Mouse (Mus musculus): ENCODE measurements around the gene Leap2. TPM values are rescaled to one million over a fixed set of nuclear protein-coding genes. Genes with fewer than 3 reads are reported as not detected.

The Leap2 gene
- polyA plus RNA-seq, 1 experiment from 2014 or later: 0.32 TPM

DNA sequence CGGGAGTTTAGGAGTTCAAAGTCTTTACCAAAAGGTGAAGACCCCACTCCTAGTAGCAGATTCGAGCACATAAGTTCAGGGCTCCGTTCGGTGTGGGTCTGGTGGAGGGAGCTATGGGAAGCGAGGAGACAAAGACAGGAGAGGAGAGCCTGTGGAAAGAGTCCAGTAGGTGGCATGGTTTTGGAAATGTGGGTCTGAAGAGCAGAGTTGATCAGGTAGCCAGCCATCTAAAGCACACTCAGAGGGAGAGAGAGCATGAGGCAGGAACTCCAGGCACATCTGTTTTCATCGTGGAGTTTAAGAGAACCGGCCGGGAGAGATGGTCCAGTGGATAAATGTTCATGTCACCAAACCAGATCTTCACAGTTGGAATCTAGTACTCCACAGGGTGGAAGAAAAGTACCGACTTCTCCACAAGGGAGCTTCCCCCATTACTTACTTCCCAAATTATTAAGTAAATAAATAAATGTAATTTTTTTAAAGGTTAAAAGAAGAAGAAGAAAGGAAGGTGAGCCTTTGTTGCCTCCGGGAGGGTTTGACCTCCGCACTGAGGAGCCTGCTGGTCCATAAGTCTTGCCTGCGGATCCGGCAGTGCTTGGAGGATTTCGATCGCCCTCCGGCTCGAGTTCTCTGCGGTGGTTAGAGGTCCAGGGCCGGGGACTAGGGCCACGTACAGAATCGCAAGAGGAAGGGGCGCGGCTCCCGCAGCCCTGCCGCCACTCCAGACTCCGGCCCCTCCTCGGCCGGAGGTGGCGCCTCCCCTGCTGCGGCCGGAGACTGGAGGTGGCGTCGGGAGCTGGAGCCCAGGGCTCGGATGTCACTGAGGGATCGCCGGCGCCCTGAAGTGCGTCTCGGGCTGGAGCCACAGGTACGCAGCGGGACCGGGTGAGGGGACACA, 33.8 kb upstream of the Leap2 start, which contains the start of the genes Gm10447 and Shroom1:
Gm10447 (minus strand) TSS at position 637 of the 898 bp plus-strand sequence.
Shroom1 (plus strand) TSS at position 732 of the 898 bp plus-strand sequence.
- Histone ChIP-seq H3K27ac (0 out of 2 replicates have a peak within 1 kb of the TSS, but pooled peaks have one; percentile 46), H3K4me1 (peaks cover 18% of the 10 kb centered on the region), H3K27me3 (peaks cover 25% of the 10 kb centered on the region), H3K9ac (peak within 1 kb of the TSS; percentile 60), H3K4me3 (replicated peaks) (peak within 1 kb of the TSS; percentile 58), H3K9me3 (replicated peaks) (no peaks in the 10 kb centered on the region), H3K4me2 (peak within 1 kb of the TSS; percentile 97), H3K36me3 (no peaks in the 10 kb centered on the region)
- peak; percentile 92 for ATAC-seq (replicated peaks; ENCODE audit: low FRiP score)
- 2% methylated on average over 42 of the region's 42 CpGs for WGBS

DNA sequence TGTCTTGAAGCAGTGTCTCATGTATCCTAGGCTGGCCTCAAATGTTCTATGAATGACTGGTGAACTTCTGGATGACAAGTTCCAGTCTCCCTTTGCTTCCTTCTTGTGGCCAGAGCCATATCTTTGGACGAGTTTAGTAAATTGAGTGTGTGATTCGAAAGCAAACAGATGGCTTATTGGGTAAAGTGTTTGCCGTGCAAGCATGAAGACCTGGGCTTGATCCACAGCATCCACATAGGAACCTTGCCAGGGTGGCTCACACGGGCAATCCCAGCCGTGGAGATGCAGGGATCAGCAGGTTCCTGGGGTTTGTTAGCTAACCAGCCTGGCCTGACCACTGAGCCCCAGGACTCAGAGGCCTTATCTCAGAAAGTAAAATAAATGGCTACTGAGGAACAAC, 30.1 kb upstream of the Leap2 start:
- H3K9me3 ChIP-seq (replicated peaks): no peaks in the 10 kb centered on the region
- H3K36me3 ChIP-seq: no peaks in the 10 kb centered on the region
- WGBS: 85% methylated on average over 5 of the region's 5 CpGs

DNA sequence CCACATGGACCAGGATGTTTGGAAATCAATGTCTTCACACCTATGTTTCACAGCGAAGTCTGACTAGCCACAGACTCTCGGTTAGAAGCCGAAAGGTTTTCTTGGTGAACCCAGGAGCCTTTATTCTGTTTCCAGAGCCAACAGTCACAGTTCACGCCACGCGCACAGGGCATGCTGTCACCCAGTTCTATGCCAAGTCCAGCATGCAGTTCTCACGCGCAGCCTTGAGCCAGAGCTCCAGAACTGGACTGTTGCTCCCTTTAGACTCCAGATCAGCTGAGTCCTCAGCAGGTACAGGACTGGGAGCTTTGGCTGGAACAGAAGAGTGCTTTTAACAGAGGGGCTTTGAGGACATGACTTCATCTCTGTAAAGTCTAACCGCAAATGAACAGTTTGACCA, 29.4 kb upstream of the Leap2 start:
- Histone ChIP-seq H3K9ac (no peak overlapping the region), H3K27ac (no peak overlapping the region), H3K27me3 (peaks cover 8% of the 10 kb centered on the region; the same call in 1 of the 2 replicates), H3K4me1 (peaks cover 16% of the 10 kb centered on the region), H3K4me3 (replicated peaks) (no peak overlapping the region), H3K9me3 (replicated peaks) (no peaks in the 10 kb centered on the region), H3K4me2 (no peak overlapping the region), H3K36me3 (no peaks in the 10 kb centered on the region)
- no peak for ATAC-seq (replicated peaks; ENCODE audit: low FRiP score)
- WGBS: 93% methylated on average over 9 of the region's 9 CpGs

More for the DNA sequence above, 30.1 kb upstream of the Leap2 start:
- ATAC-seq (replicated peaks; ENCODE audit: low FRiP score): no peak
- Histone ChIP-seq H3K4me3 (replicated peaks) (no peak overlapping the region), H3K27ac (no peak overlapping the region), H3K9ac (no peak overlapping the region), H3K4me2 (no peak overlapping the region), H3K27me3 (peaks cover 14% of the 10 kb centered on the region), H3K4me1 (peaks cover 19% of the 10 kb centered on the region)

DNA sequence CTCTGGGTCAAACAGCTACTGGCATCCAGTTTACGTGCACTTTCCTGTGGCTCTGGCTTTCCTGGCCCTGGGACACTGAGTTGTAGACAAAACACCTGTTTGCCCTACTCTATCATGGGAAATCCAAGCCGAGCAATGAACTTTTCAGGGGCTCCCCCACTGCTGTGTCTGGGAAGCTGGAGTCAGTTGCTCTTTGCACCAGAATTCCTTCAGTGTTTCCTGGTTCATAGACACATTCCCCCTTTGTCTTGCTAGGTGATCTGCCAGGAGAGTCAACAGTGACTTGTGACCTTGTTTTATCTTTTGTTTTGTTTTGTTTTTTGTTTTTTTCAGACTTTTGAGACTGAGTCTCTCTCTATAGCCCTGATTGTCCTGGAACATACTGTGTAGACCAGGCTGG, 28.4 kb upstream of the Leap2 start:
- 65% methylated on average over 2 of the region's 2 CpGs for WGBS

DNA sequence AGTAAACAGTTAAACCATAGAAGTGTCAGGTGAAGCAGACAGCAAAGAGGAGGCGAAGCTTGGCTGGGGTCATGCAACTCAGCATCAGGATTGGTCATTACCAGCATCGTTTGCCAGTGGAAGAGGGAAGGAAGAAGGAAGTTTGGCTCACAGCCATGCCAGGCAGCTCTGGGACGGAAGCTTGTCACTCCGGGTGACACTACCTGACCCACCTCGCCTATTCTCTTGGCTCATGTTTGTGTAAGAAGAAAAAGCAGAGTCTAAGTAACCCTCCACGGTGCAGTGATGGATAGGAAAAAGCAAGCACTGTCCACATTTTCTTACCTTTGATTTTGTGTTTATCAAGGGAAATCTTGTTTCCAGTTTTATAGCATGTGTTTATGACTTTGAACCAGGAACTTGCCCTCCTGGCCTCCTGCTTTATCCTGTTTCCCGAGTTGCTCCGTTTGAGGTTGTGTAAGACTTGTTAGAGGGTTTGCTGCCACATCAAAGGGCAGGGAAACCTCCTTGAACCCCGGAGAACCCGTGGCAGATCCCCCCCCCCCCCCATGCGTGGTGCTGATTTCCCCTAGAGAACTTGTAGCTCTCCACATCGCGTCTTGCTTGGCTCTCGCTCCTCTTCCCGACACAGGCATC, 27.2 kb upstream of the Leap2 start:
- H3K4me3 ChIP-seq (replicated peaks): no peak overlapping the region
- no peaks in the 10 kb centered on the region for H3K36me3 ChIP-seq
- no peak overlapping the region for H3K27ac ChIP-seq
- 30% methylated on average over 15 of the region's 15 CpGs for WGBS
- H3K4me2 ChIP-seq: no peak overlapping the region
- no peak overlapping the region for H3K9ac ChIP-seq
- H3K4me1 ChIP-seq: peaks cover 6% of the 10 kb centered on the region; the same call in 1 of the 2 replicates
- no peak for ATAC-seq (replicated peaks; ENCODE audit: low FRiP score)
- H3K27me3 ChIP-seq: no peaks in the 10 kb centered on the region
- H3K9me3 ChIP-seq (replicated peaks): no peaks in the 10 kb centered on the region

More for the DNA sequence above, 28.4 kb upstream of the Leap2 start:
- H3K36me3 ChIP-seq: no peaks in the 10 kb centered on the region
- H3K4me2 ChIP-seq: no peak overlapping the region
- H3K27me3 ChIP-seq: peaks cover 5% of the 10 kb centered on the region; the same call in 1 of the 2 replicates
- no peak overlapping the region for H3K4me3 ChIP-seq (replicated peaks)
- H3K9me3 ChIP-seq (replicated peaks): no peaks in the 10 kb centered on the region
- peaks cover 6% of the 10 kb centered on the region for H3K4me1 ChIP-seq
- no peak overlapping the region for H3K27ac ChIP-seq
- ATAC-seq (replicated peaks; ENCODE audit: low FRiP score): no peak
- no peak overlapping the region for H3K9ac ChIP-seq

DNA sequence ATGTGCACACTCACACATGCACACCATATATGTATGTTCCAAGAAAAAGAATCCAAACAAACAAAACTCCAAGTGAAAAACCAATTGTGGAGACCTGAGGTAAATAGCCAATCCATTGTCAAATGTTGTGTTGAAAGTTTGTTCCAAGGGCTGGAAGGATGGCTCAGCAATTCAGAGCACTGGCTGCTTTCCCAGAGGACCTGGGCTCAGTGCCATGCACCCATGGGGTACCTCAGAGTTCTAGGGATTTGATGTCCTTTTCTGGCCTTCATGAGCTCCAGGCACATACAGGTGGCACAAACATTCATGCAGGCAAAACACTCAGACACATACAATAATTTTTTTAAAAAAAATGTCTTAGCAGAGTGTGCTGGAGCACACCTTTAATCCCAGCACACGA, 25.6 kb upstream of the Leap2 start:
- H3K36me3 ChIP-seq: no peaks in the 10 kb centered on the region
- ATAC-seq (replicated peaks; ENCODE audit: low FRiP score): no peak
- H3K27ac ChIP-seq: no peak overlapping the region
- no peak overlapping the region for H3K4me3 ChIP-seq (replicated peaks)
- no peaks in the 10 kb centered on the region for H3K9me3 ChIP-seq (replicated peaks)
- peaks cover 6% of the 10 kb centered on the region; the same call in 1 of the 2 replicates for H3K4me1 ChIP-seq
- H3K4me2 ChIP-seq: no peak overlapping the region
- no peak overlapping the region for H3K9ac ChIP-seq
- H3K27me3 ChIP-seq: no peaks in the 10 kb centered on the region
- 90% methylated on average over 1 of the region's 1 CpGs for WGBS

DNA sequence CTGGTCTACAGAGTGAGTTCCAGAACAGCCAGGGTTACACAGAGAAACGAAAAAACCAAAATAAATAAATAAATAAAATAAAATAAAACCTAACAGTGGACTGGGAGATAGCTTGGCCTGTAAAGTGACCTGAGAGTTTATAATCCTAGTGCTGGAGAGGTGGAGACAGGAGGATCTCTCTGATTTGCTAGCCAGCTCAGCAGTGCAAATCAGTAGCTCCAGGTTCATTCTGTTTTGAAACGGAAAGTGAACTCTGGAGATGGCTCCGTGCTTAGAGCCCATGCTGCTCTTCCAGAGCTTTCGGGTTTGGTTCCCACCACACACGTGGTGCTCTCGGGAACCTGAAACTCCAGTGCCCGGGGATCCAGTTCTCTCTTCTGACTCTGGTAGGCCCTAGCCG, 25.0 kb upstream of the Leap2 start:
- WGBS: 88% methylated on average over 8 of the region's 8 CpGs
- no peaks in the 10 kb centered on the region for H3K9me3 ChIP-seq (replicated peaks)
- no peak overlapping the region for H3K4me2 ChIP-seq
- no peak for ATAC-seq (replicated peaks; ENCODE audit: low FRiP score)
- H3K36me3 ChIP-seq: no peaks in the 10 kb centered on the region
- H3K27ac ChIP-seq: no peak overlapping the region
- H3K4me3 ChIP-seq (replicated peaks): no peak overlapping the region
- no peak overlapping the region for H3K9ac ChIP-seq
- H3K4me1 ChIP-seq: peaks cover 6% of the 10 kb centered on the region; the same call in 1 of the 2 replicates
- no peaks in the 10 kb centered on the region for H3K27me3 ChIP-seq

DNA sequence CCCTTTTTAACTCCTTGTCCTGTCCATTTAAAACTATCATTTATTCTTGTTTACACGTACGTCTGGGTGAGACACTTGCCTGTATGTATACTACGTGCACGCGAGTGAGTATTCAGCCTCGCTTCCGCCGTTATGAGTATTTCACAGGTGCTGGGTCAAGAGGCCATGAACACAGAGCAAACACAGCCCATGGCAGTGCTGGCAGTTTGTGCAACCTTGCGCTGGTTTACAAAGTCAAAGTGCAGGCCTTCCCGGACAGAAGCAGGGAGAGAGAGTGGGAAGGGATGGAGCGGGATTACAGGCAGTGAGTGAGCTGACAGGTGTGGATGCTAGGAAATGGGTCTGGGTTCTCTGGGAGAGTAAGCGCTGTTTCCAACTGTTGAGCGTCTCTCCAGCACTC, 23.2 kb upstream of the Leap2 start:
- H3K9me3 ChIP-seq (replicated peaks): no peaks in the 10 kb centered on the region
- no peak for ATAC-seq (replicated peaks; ENCODE audit: low FRiP score)
- H3K27me3 ChIP-seq: no peaks in the 10 kb centered on the region
- 86% methylated on average over 13 of the region's 13 CpGs for WGBS
- H3K36me3 ChIP-seq: no peaks in the 10 kb centered on the region
- no peak overlapping the region for H3K27ac ChIP-seq
- H3K4me3 ChIP-seq (replicated peaks): no peak overlapping the region
- peaks cover 6% of the 10 kb centered on the region; the same call in 1 of the 2 replicates for H3K4me1 ChIP-seq
- no peak overlapping the region for H3K9ac ChIP-seq
- H3K4me2 ChIP-seq: no peak overlapping the region

DNA sequence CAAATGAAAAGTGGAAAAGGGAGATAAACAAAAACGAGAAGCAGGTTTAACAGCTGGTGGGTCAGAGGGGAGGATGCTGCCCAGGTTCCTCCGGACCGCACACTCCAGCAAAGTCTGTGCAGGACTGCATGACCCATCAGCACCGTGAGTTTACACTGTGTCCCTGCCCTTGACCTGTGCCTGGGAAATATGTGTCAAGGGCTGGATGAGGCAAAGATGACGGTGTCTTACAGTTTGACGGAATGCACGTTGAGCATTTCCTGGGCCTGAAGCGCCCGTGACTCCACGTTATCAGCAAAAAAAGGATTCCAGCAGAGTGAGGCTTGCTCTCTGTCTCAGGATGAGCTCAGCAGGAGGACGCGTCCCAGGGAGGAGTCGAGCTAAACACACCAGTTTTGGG, 22.6 kb upstream of the Leap2 start:
- Histone ChIP-seq H3K4me1 (peaks cover 6% of the 10 kb centered on the region; the same call in 1 of the 2 replicates), H3K4me3 (replicated peaks) (no peak overlapping the region), H3K9me3 (replicated peaks) (no peaks in the 10 kb centered on the region), H3K9ac (no peak overlapping the region), H3K36me3 (no peaks in the 10 kb centered on the region), H3K27ac (no peak overlapping the region), H3K4me2 (no peak overlapping the region), H3K27me3 (no peaks in the 10 kb centered on the region)
- WGBS: 70% methylated on average over 13 of the region's 13 CpGs
- ATAC-seq (replicated peaks; ENCODE audit: low FRiP score): no peak

DNA sequence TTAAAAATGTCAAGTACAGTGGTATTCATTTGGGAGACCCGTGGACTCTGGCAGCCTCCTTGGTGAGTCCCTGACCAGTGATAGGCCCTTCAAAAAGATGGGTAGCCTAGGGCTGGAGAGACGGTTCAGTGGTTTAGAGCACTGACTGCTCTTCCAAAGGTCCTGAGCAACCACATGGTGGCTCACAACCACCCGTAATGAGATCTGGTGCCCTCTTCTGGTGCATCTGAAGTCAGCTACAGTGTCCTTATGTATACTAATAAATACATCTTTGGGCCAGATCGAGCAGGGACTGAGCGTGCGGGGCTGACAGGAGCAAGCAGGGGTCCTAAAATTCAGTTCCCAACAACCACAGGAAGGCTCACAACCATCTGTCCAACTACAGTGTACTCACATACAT, 20.9 kb upstream of the Leap2 start:
- no peak for ATAC-seq (replicated peaks; ENCODE audit: low FRiP score)

DNA sequence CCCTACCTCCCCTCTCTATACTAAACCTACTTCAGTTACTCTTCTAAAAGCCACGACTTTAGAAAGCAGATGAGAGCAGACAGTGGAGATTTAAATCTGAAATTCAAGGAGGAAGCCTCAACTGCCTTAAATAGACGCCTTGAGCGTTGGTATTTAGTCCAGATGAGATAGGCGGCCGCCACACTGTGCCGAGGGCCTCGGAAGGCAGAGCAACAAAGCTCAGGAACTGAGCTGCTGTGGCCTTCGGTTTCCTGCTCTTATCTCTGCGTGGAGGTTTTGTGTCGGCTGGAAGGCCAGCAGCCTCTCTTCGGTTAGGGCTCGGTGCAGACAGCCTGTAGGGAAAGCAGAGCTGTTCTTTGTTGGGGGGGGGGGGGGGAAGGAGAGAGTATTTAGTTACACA, 19.0 kb upstream of the Leap2 start:
- no peaks in the 10 kb centered on the region for H3K27me3 ChIP-seq
- 34% methylated on average over 12 of the region's 12 CpGs for WGBS
- no peaks in the 10 kb centered on the region for H3K9me3 ChIP-seq (replicated peaks)
- H3K4me2 ChIP-seq: no peak overlapping the region
- H3K4me1 ChIP-seq: no peaks in the 10 kb centered on the region
- no peak overlapping the region for H3K27ac ChIP-seq
- H3K9ac ChIP-seq: no peak overlapping the region
- no peak for ATAC-seq (replicated peaks; ENCODE audit: low FRiP score)
- no peak overlapping the region for H3K4me3 ChIP-seq (replicated peaks)
- H3K36me3 ChIP-seq: no peaks in the 10 kb centered on the region

More for the DNA sequence above, 20.9 kb upstream of the Leap2 start:
- H3K36me3 ChIP-seq: no peaks in the 10 kb centered on the region
- no peaks in the 10 kb centered on the region for H3K27me3 ChIP-seq
- whole genome bisulfite sequencing: 39% methylated on average over 6 of the region's 6 CpGs
- no peak overlapping the region for H3K4me3 ChIP-seq (replicated peaks)
- H3K4me2 ChIP-seq: no peak overlapping the region
- H3K9ac ChIP-seq: no peak overlapping the region
- H3K27ac ChIP-seq: no peak overlapping the region
- no peaks in the 10 kb centered on the region for H3K9me3 ChIP-seq (replicated peaks)
- no peaks in the 10 kb centered on the region for H3K4me1 ChIP-seq

DNA sequence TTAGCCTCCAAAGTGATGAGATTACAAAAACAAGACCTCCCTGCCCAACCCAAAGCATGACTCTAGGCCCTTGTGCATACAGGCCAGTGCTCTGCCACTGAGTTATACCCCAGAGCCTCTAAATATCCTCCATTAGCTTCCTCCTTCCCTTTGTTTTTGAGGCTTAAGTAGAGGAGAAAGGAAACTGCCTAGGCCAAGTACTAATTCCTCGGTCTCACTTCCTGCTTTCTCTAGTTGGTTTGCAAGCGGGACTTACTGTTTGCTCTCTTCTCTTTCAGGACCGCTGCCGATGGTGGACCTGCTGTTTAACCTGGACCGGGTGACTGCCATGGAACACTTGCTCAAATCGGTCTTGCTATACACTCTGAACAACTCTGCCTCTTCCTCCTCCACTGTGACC, 13.4 kb upstream of the Leap2 start:
- ATAC-seq (replicated peaks; ENCODE audit: low FRiP score): no peak
- WGBS: 86% methylated on average over 6 of the region's 6 CpGs

More for the DNA sequence above, 13.4 kb upstream of the Leap2 start:
- H3K4me2 ChIP-seq: no peak overlapping the region
- H3K36me3 ChIP-seq: no peaks in the 10 kb centered on the region
- no peaks in the 10 kb centered on the region for H3K9me3 ChIP-seq (replicated peaks)
- no peaks in the 10 kb centered on the region for H3K27me3 ChIP-seq
- H3K4me1 ChIP-seq: peaks cover 6% of the 10 kb centered on the region; the same call in 1 of the 2 replicates
- H3K4me3 ChIP-seq (replicated peaks): no peak overlapping the region
- no peak overlapping the region for H3K27ac ChIP-seq
- H3K9ac ChIP-seq: no peak overlapping the region

Measured in kidney, embryonic 15.5 days (tissue).